Mouse (Mus musculus): Measurements from ENCODE around the gene Lrrc74a. TPM values are rescaled to one million over a fixed set of nuclear protein-coding genes. Genes with fewer than 3 reads are reported as not detected.

The Lrrc74a gene
- polyA plus RNA-seq, 1 experiment: not detected

GRCm38 (mm10) chr12:86775561-86776280 is 41.6 kb downstream of the Lrrc74a start:
- no peak for TF ChIP-seq GATA1 (IDR thresholded peaks at IDR 0.05; ENCODE audit: low read length)
- TF ChIP-seq TAL1 (IDR thresholded peaks at IDR 0.05; ENCODE audit: low read length): no peak
- no peaks in the 10 kb centered on the region for H3K9me3 ChIP-seq (ENCODE audit: control insufficient read depth, low read length)
- H3K4me3 ChIP-seq (replicated peaks): no peak overlapping the region
- H3K27me3 ChIP-seq (ENCODE audit: control insufficient read depth): no peaks in the 10 kb centered on the region
- H3K4me1 ChIP-seq (ENCODE audit: control insufficient read depth): no peaks in the 10 kb centered on the region
- H3K36me3 ChIP-seq (ENCODE audit: control insufficient read depth): no peaks in the 10 kb centered on the region

GRCm38 (mm10) chr12:86776341-86776860 is 42.2 kb downstream of the Lrrc74a start:
- no peak for TF ChIP-seq TAL1 (IDR thresholded peaks at IDR 0.05; ENCODE audit: low read length)
- no peak for TF ChIP-seq GATA1 (IDR thresholded peaks at IDR 0.05; ENCODE audit: low read length)
- Histone ChIP-seq H3K27me3 (ENCODE audit: control insufficient read depth) (no peaks in the 10 kb centered on the region), H3K36me3 (ENCODE audit: control insufficient read depth) (no peaks in the 10 kb centered on the region), H3K9me3 (ENCODE audit: control insufficient read depth, low read length) (no peaks in the 10 kb centered on the region), H3K4me1 (ENCODE audit: control insufficient read depth) (no peaks in the 10 kb centered on the region), H3K4me3 (replicated peaks) (no peak overlapping the region)

GRCm38 (mm10) chr12:86778531-86778930 is 44.4 kb downstream of the Lrrc74a start:
- TF ChIP-seq TAL1 (IDR thresholded peaks at IDR 0.05; ENCODE audit: low read length) (no peak), GATA1 (IDR thresholded peaks at IDR 0.05; ENCODE audit: low read length) (no peak)
- Histone ChIP-seq H3K4me1 (ENCODE audit: control insufficient read depth) (no peaks in the 10 kb centered on the region), H3K9me3 (ENCODE audit: control insufficient read depth, low read length) (no peaks in the 10 kb centered on the region), H3K36me3 (ENCODE audit: control insufficient read depth) (no peaks in the 10 kb centered on the region), H3K27me3 (ENCODE audit: control insufficient read depth) (no peaks in the 10 kb centered on the region), H3K4me3 (replicated peaks) (no peak overlapping the region)

GRCm38 (mm10) chr12:86779206-86779989 is 45.2 kb downstream of the Lrrc74a start:
- no peaks in the 10 kb centered on the region for H3K4me1 ChIP-seq (ENCODE audit: control insufficient read depth)
- no peaks in the 10 kb centered on the region for H3K9me3 ChIP-seq (ENCODE audit: control insufficient read depth, low read length)
- no peaks in the 10 kb centered on the region for H3K36me3 ChIP-seq (ENCODE audit: control insufficient read depth)
- H3K4me3 ChIP-seq (replicated peaks): no peak overlapping the region
- H3K27me3 ChIP-seq (ENCODE audit: control insufficient read depth): no peaks in the 10 kb centered on the region
- TF ChIP-seq GATA1 (IDR thresholded peaks at IDR 0.05; ENCODE audit: low read length) (no peak), TAL1 (IDR thresholded peaks at IDR 0.05; ENCODE audit: low read length) (no peak)

- Histone ChIP-seq H3K27me3 (ENCODE audit: control insufficient read depth) (no peaks in the 10 kb centered on the region), H3K4me1 (ENCODE audit: control insufficient read depth) (no peaks in the 10 kb centered on the region)
- TF ChIP-seq TAL1 (IDR thresholded peaks at IDR 0.05; ENCODE audit: low read length): no peak
- no peak for TF ChIP-seq GATA1 (IDR thresholded peaks at IDR 0.05; ENCODE audit: low read length)
Measured at GRCm38 (mm10) chr12:86781654-86782202, 47.6 kb downstream of the Lrrc74a start.

GRCm38 (mm10) chr12:86786149-86787019 is 52.2 kb downstream of the Lrrc74a start:
- Histone ChIP-seq H3K4me1 (ENCODE audit: control insufficient read depth) (no peaks in the 10 kb centered on the region), H3K36me3 (ENCODE audit: control insufficient read depth) (no peaks in the 10 kb centered on the region), H3K4me3 (replicated peaks) (no peak overlapping the region), H3K27me3 (ENCODE audit: control insufficient read depth) (no peaks in the 10 kb centered on the region), H3K9me3 (ENCODE audit: control insufficient read depth, low read length) (no peaks in the 10 kb centered on the region)
- TF ChIP-seq TAL1 (IDR thresholded peaks at IDR 0.05; ENCODE audit: low read length): no peak
- no peak for TF ChIP-seq GATA1 (IDR thresholded peaks at IDR 0.05; ENCODE audit: low read length)

More at GRCm38 (mm10) chr12:86781654-86782202, 47.6 kb downstream of the Lrrc74a start:
- Histone ChIP-seq H3K9me3 (ENCODE audit: control insufficient read depth, low read length) (no peaks in the 10 kb centered on the region), H3K4me3 (replicated peaks) (no peak overlapping the region), H3K36me3 (ENCODE audit: control insufficient read depth) (no peaks in the 10 kb centered on the region)

- no peaks in the 10 kb centered on the region for H3K36me3 ChIP-seq (ENCODE audit: control insufficient read depth)
- H3K4me1 ChIP-seq (ENCODE audit: control insufficient read depth): no peaks in the 10 kb centered on the region
- no peaks in the 10 kb centered on the region for H3K27me3 ChIP-seq (ENCODE audit: control insufficient read depth)
- no peaks in the 10 kb centered on the region for H3K9me3 ChIP-seq (ENCODE audit: control insufficient read depth, low read length)
- TF ChIP-seq GATA1 (IDR thresholded peaks at IDR 0.05; ENCODE audit: low read length) (no peak), TAL1 (IDR thresholded peaks at IDR 0.05; ENCODE audit: low read length) (no peak)
- H3K4me3 ChIP-seq (replicated peaks): no peak overlapping the region
Measured at GRCm38 (mm10) chr12:86787020-86787553, 52.9 kb downstream of the Lrrc74a start.

GRCm38 (mm10) chr12:86790100-86790848 is 56.1 kb downstream of the Lrrc74a start:
- TF ChIP-seq TAL1 (IDR thresholded peaks at IDR 0.05; ENCODE audit: low read length) (no peak), GATA1 (IDR thresholded peaks at IDR 0.05; ENCODE audit: low read length) (no peak; the same call in 1 of the 2 replicates)
- no peaks in the 10 kb centered on the region for H3K36me3 ChIP-seq (ENCODE audit: control insufficient read depth)
- H3K4me3 ChIP-seq (replicated peaks): no peak overlapping the region
- no peaks in the 10 kb centered on the region for H3K27me3 ChIP-seq (ENCODE audit: control insufficient read depth)
- no peaks in the 10 kb centered on the region for H3K9me3 ChIP-seq (ENCODE audit: control insufficient read depth, low read length)
- H3K4me1 ChIP-seq (ENCODE audit: control insufficient read depth): peaks cover 4% of the 10 kb centered on the region
